Mouse (Mus musculus) gastrocnemius, adult 2 months (tissue): ENCODE data around the gene Npb. TPM values are rescaled to one million over a fixed set of nuclear protein-coding genes. Genes with fewer than 3 reads are reported as not detected.

Experiments
- DNase-seq: peaks from one replicate; pipeline ENCODE4 v3.0.0; 2022
- H3K27ac ChIP-seq: fragments of 200-600 bp; 2 replicates; pipeline ENCODE4 v1.8.1; 2022; ENCODE audit warnings: mild to moderate bottlenecking
- H3K4me3 ChIP-seq: fragments of 200-600 bp; 2 replicates; pipeline ENCODE4 v1.8.1; 2022; ENCODE audit warnings: mild to moderate bottlenecking, moderate library complexity
- CTCF ChIP-seq: fragments of 200-600 bp; IDR thresholded peaks from 2 replicates; pipeline ENCODE4 v1.8.1; 2022; ENCODE audit warnings: antibody characterized with exemption, mild to moderate bottlenecking, moderate library complexity
- intact Hi-C: fragments of 180-260 bp; cut with DNase I; formaldehyde crosslinking; loops from one replicate; pipeline ENCODE4 v1.15.1; 2025
- total RNA-seq, 2 experiments: library from RNA; stranded (reverse); gene quantifications; 2 replicates each; pipeline ENCODE4 v1.2.3; 2021

Gene Npb
- total RNA-seq, 2 experiments from 2014 or later = 0.78 TPM; not detected in 1

DNA sequence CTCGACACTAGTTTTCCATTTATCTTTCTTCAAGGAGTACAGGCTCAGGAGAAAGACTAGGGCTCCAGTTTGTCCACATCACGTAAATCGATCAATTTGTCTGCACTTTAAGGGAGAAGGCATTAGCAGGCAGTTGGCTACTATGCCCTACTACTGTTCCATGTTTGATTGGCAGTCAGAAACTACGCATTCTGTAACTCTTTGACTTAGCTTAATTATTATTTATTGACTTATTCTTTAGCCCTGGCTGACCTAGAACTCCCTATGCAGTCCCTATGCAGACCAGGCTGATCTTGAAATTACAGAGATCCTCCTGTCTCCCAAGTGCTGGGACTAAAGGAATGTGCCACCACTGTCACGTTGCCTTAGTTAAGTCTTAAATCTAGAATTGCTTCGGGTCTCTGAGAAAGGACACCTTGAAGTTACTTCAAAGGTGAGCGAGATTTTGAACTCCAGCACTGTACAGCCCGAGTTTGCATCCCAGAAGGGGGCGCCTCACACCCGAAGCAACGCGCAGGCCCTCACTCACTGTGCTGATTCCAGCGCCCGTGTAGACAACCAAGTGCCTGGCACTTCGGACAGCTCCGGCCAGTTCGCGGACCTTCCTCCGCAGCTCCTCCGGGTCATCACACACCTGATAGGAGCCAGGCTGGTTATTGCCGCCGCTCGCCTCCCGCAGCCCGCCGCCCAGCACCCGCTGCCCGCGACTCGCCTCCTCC, 15.8 kb downstream of the Npb start:
- peak overlapping the region; percentile 85 for H3K4me3 ChIP-seq
- peak overlapping the region; percentile 87 for H3K27ac ChIP-seq
- intact Hi-C loops = loop anchor here (2.0 kb wide), 1 partner anchor 89 kb away; the partner anchor contains the start of genes Cenpx and Lrrc45
- peak; percentile 73 for TF ChIP-seq CTCF
- peak; percentile 78 for DNase-seq

DNA sequence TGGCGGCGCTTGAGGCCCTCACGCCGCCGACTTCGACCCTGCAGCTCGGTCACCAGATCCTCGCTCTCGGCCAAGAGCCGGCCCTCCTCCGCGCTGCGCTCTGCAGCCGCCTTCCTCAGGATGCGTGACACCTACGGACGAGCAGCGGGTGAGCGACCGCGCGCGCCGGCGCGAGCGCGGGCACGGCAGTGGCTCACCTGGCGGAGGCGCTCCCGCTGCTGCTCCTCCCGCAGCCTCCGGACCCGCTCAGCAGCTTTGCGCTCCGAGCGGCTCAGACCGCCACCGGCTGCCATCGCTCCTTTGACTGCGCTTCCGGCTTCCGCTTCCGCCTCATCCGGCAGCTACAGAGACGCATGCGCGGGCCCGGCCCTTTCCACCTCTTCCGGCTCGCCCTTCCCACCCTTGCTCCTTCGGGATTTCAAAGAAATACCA, 16.4 kb downstream of the Npb start:
- intact Hi-C loops = loop anchor here (2.0 kb wide), 1 partner anchor 88 kb away; the partner anchor contains the start of genes Cenpx and Lrrc45
- peak overlapping the region; percentile 87 for H3K27ac ChIP-seq
- peak overlapping the region; percentile 85 for H3K4me3 ChIP-seq
- no peak for TF ChIP-seq CTCF
- peak; percentile 91 for DNase-seq

DNA sequence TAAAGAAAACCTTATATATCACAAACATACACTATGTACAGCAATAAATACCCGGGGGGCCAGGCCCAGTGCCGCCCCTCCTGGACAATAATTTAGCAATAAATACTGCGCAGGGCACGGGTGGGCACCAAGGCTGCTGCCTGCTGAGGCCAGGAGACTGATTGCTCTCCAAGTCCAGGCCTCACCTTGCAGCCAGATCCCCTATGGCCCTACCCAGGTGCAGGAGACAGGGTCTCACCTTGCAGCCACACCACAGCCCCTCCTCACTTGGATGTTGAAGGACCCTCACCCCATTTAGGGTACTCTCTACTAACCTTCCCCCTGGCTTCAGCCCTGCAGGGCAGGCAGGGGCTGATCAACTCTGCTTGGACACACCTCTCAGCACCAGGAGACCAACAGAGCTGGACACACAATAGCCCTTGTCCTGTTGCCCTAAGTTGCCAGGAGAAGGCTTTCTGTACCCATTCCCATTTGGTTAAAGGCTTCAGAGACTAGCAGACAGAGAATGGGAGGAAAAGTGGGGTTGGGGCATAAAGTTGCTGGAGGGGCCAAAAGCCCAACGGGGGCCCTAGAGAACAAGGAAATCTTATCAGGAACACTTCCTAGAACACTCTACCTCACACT, 17.0 kb downstream of the Npb start, which contains the start of gene Sirt7:
Gene Sirt7 (minus strand): TSS at position 89 of the 624 bp plus-strand sequence.
- intact Hi-C loops = loop anchor here (2.0 kb wide), 1 partner anchor 88 kb away; the partner anchor contains the start of genes Cenpx and Lrrc45
- Histone ChIP-seq H3K27ac (peak within 1 kb of the TSS; percentile 87), H3K4me3 (peak within 1 kb of the TSS; percentile 85)
- DNase-seq = no peak
- TF ChIP-seq CTCF = no peak

GRCm38 (mm10) chr11:120626785-120627467, 18.6 kb downstream of the Npb start:
- no peak for TF ChIP-seq CTCF
- no peak for DNase-seq
- Histone ChIP-seq H3K4me3 (no peak overlapping the region), H3K27ac (no peak overlapping the region)
- intact Hi-C loops = no loop called here

GRCm38 (mm10) chr11:120627468-120628300, 19.4 kb downstream of the Npb start:
- H3K4me3 ChIP-seq = no peak overlapping the region
- H3K27ac ChIP-seq = peak overlapping the region; percentile 43
- no peak for TF ChIP-seq CTCF
- intact Hi-C loops = no loop called here
- no peak for DNase-seq

GRCm38 (mm10) chr11:120628601-120629340, 20.5 kb downstream of the Npb start:
- peak overlapping the region; percentile 98 for H3K27ac ChIP-seq
- no peak for TF ChIP-seq CTCF
- intact Hi-C loops = no loop called here
- H3K4me3 ChIP-seq = peak overlapping the region; percentile 69
- DNase-seq = no peak

- H3K27ac ChIP-seq = peak overlapping the region; percentile 98
These were observed 21.1 kb downstream of the Npb start for GRCm38 (mm10) chr11:120629341-120629730.

DNA sequence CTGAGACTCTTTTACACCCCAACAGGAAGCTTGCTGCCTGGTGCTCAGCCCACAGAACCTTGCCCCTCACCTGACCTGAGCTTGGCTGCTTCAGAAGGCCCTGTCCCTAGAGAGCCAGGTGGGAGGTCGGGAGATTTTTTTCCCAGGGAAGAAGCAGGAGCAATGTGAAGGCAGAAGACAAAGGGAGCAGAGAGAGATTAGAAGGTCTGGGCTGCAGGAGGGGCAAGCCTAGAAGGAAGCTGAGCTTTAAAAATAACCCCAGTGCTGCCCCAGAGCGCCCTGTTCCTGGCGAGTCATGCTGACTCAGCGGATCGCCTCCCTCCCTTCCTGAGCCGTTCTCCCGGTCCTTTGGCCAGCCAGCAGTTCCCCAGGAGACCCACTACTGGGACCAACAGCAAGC, 21.6 kb downstream of the Npb start:
- peak overlapping the region; percentile 98 for H3K27ac ChIP-seq
- DNase-seq = peak; percentile 87
- peak overlapping the region; percentile 69 for H3K4me3 ChIP-seq
- intact Hi-C loops = no loop called here
- TF ChIP-seq CTCF = no peak

More at GRCm38 (mm10) chr11:120629341-120629730, 21.1 kb downstream of the Npb start:
- DNase-seq = peak; percentile 82
- intact Hi-C loops = no loop called here
- H3K4me3 ChIP-seq = peak overlapping the region; percentile 69
- TF ChIP-seq CTCF = no peak

DNA sequence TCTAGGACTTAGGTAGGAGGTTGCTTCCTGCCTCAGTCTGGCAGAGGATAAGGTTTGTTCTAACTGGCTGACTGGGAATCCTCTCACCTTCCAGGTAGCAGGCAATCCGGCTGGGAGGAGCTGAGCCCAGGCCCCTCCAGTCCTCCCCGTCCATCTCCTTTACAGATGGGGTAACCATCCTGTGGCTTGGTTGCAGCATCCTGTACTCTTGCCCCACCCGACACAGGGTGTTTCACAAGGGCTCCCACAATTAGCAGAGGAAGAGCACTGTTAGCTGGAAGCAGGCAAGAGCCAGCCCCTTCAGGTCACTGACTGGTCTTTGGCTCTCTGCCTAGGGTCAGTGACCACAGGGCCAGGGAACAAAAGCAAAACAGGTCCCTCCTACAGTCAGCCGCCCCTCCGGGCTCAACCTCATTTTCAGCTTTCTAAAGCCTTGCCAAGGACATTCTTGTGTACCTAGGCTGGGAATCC, 22.2 kb downstream of the Npb start:
- intact Hi-C loops = no loop called here
- Histone ChIP-seq H3K4me3 (peak overlapping the region; percentile 69), H3K27ac (peak overlapping the region; percentile 98)
- peak; percentile 58 for DNase-seq
- no peak for TF ChIP-seq CTCF

DNA sequence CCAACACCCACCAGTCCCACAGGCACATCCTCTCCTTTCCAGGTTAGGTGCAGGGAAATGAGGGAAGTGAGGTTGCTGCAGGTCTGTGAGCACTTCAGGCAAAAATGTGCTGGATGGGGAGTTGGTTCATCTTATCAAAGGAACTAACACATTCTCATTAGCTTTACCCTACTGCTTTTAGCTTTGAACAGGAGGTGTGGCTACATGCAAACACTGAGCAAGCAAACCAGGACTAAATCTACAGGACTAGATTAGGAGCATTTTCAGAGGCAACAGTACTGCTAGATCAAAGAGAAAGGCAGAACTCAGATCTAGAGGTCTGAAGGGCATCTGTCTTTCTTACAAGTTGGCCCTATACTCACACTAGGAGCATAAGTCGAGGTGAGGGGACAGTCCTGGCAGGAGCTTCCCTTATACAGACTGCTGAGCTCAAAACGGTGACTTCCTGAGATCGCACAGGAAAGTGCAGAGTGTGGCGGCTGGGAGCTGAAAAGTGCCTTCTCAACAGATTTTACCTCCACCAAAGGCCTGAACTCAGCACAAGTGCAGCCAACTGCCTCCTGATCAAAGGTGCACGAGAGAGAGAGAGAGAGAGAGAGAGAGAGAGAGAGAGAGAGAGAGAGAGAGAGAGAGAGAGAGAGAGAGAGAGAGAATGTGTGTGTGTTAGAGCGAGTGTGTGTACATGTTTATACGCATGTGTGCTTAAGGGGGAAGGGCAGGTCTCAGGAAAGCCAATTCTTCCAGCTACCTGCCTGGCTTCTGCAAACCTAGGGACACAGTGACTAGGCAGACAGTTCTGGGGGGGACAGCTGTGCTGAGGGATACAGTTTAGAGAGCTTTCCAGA, 22.8 kb downstream of the Npb start:
- intact Hi-C loops = no loop called here
- peak overlapping the region; percentile 98 for H3K27ac ChIP-seq
- no peak for TF ChIP-seq CTCF
- peak overlapping the region; percentile 96 for H3K4me3 ChIP-seq
- peak; percentile 32 for DNase-seq
